Mouse (Mus musculus): ENCODE measurements at regions not wholly inside any gene's neighbourhood (a gene's known extent, or its start where the extent isn't known, plus 50 kb on each side); places are given as distances from the start of the nearest gene placed in this dataset.

GRCm38 (mm10) chr10:38538766-38539165, 282.8 kb downstream of the Rfpl4b start:
- no peak for DNase-seq (ENCODE audit: low spot score in 2 of 2)

- DNase-seq (ENCODE audit: low spot score in 2 of 2) = no peak
Observed at GRCm38 (mm10) chr10:38516636-38517035, 304.9 kb downstream of the Rfpl4b start.

Measured in natural killer cell, adult 2 months (primary cell).